Mouse (Mus musculus): ENCODE measurements around the gene Igfbp7.

Igfbp7 gene

GRCm38 (mm10) chr5:77349971-77350658 lies 57.7 kb downstream of the Igfbp7 start:
- no peak for DNase-seq (ENCODE audit: low read depth)

- DNase-seq (ENCODE audit: low read depth): no peak
Measured at GRCm38 (mm10) chr5:77348901-77349300, 58.9 kb downstream of the Igfbp7 start.

- DNase-seq (ENCODE audit: low read depth): no peak
Measured at GRCm38 (mm10) chr5:77340033-77340432, 67.8 kb downstream of the Igfbp7 start.

GRCm38 (mm10) chr5:77330154-77330553 lies 77.7 kb downstream of the Igfbp7 start:
- DNase-seq (ENCODE audit: low read depth): peak; percentile 65

GRCm38 (mm10) chr5:77324936-77325335 lies 82.9 kb downstream of the Igfbp7 start:
- no peak for DNase-seq (ENCODE audit: low read depth)

GRCm38 (mm10) chr5:77314986-77315385 lies 92.9 kb downstream of the Igfbp7 start:
- no peak for DNase-seq (ENCODE audit: low read depth)

- DNase-seq (ENCODE audit: low read depth): no peak
Measured at GRCm38 (mm10) chr5:77314206-77314605, 93.6 kb downstream of the Igfbp7 start.

GRCm38 (mm10) chr5:77309924-77310772 lies 97.7 kb downstream of the Igfbp7 start, which contains the start of the genes Noa1 and Polr2b:
Gene Noa1 (minus strand): TSS chr5:77310084.
Gene Polr2b (plus strand): TSS chr5:77310147.
- peak; percentile 99 for DNase-seq (ENCODE audit: low read depth)

- peak; percentile 21 for DNase-seq (ENCODE audit: low read depth)
Measured at GRCm38 (mm10) chr5:77309051-77309906, 98.6 kb downstream of the Igfbp7 start.

- DNase-seq (ENCODE audit: low read depth): no peak
Measured at GRCm38 (mm10) chr5:77307821-77308553, 99.9 kb downstream of the Igfbp7 start.

GRCm38 (mm10) chr5:77301296-77301903 lies 106.4 kb downstream of the Igfbp7 start:
- DNase-seq (ENCODE audit: low read depth): peak; percentile 70

GRCm38 (mm10) chr5:77299486-77299885 lies 108.4 kb downstream of the Igfbp7 start:
- no peak for DNase-seq (ENCODE audit: low read depth)
